Comparison of ENCODE assay signal across 31 mouse cellular contexts in genomic region chr1:122076085-122076484, GRCm38 (mm10).
"Had no signal": no experiment of that assay in that cellular context is flagged by ENCODE, and none has a peak within 500 bp of the region (broad histone marks: within the 10 kb centered on the region; RNA-seq: fewer than 3 reads in every experiment).

No protein-coding gene starts in this region.

- H3K4me2 ChIP-seq: heart, embryonic 11.5 days; heart, embryonic 12.5 days; heart, embryonic 13.5 days; heart, embryonic 15.5 days; hindbrain, embryonic 12.5 days; hindbrain, embryonic 13.5 days; hindbrain, embryonic 14.5 days; hindbrain, embryonic 15.5 days; intestine, embryonic 15.5 days; kidney, embryonic 15.5 days had no signal

- H3K27ac ChIP-seq: heart, embryonic 10.5 days; heart, embryonic 13.5 days; heart, embryonic 15.5 days; hindbrain, embryonic 10.5 days; hindbrain, embryonic 12.5 days; hindbrain, embryonic 13.5 days; hindbrain, embryonic 14.5 days; hindbrain, embryonic 15.5 days; hindbrain, postnatal 0 days; intestine, embryonic 15.5 days; kidney, embryonic 15.5 days; kidney, postnatal 0 days; layer of hippocampus, adult 2 months; left cerebral cortex, adult 2 months had no signal

- H3K36me3 ChIP-seq: heart, embryonic 10.5 days; heart, embryonic 12.5 days; heart, embryonic 13.5 days; heart, embryonic 15.5 days; hindbrain, embryonic 10.5 days; hindbrain, embryonic 12.5 days; hindbrain, embryonic 13.5 days; hindbrain, embryonic 15.5 days; intestine, embryonic 15.5 days; kidney, embryonic 15.5 days had no signal

- H3K9me3 ChIP-seq: heart, embryonic 10.5 days; heart, embryonic 12.5 days; heart, embryonic 13.5 days; heart, embryonic 15.5 days; hindbrain, embryonic 10.5 days; hindbrain, embryonic 12.5 days; hindbrain, embryonic 13.5 days; hindbrain, embryonic 15.5 days; intestine, embryonic 15.5 days; kidney, embryonic 15.5 days had no signal

- H3K27me3 ChIP-seq: heart, embryonic 12.5 days; heart, embryonic 13.5 days; heart, embryonic 15.5 days; hindbrain, embryonic 12.5 days; hindbrain, embryonic 13.5 days; hindbrain, embryonic 15.5 days; intestine, embryonic 15.5 days; kidney, embryonic 15.5 days had no signal

- DNase-seq: heart, postnatal 10 days; heart, postnatal 14 days; heart, postnatal 36 days; heart, postnatal 4 days; kidney, adult 11 months; kidney, adult 2 months; kidney, adult 8-10 months; kidney, adult 9 months; kidney, postnatal 10 days; kidney, postnatal 14 days; kidney, postnatal 25 days; kidney, postnatal 36 days; kidney, postnatal 4 days; layer of hippocampus, adult 9-11 months; layer of hippocampus, postnatal 36 days had no signal

- H3K4me3 ChIP-seq: heart, embryonic 10.5 days; heart, embryonic 12.5 days; heart, embryonic 13.5 days; heart, embryonic 15.5 days; hindbrain, embryonic 10.5 days; hindbrain, embryonic 12.5 days; hindbrain, embryonic 13.5 days; hindbrain, embryonic 15.5 days; intestine, embryonic 15.5 days; kidney, embryonic 15.5 days; layer of hippocampus, adult 2 months; left cerebral cortex, adult 2 months had no signal

- H3K4me1 ChIP-seq: heart, embryonic 10.5 days; heart, embryonic 12.5 days; heart, embryonic 13.5 days; heart, embryonic 15.5 days; hindbrain, embryonic 10.5 days; hindbrain, embryonic 12.5 days; hindbrain, embryonic 13.5 days; hindbrain, embryonic 15.5 days; intestine, embryonic 15.5 days; kidney, embryonic 15.5 days had no signal

- H3K9ac ChIP-seq: heart, embryonic 12.5 days; heart, embryonic 13.5 days; heart, embryonic 15.5 days; hindbrain, embryonic 12.5 days; hindbrain, embryonic 13.5 days; hindbrain, embryonic 14.5 days; hindbrain, embryonic 15.5 days; intestine, embryonic 15.5 days; kidney, embryonic 15.5 days had no signal
